Mouse (Mus musculus): ENCODE measurements around the gene Xrcc4. TPM values are rescaled to one million over a fixed set of nuclear protein-coding genes. Genes with fewer than 3 reads are reported as not detected.

Gene Xrcc4
- polyA plus RNA-seq, 2 experiments from 2014 or later, result 19.6 to 23.6 TPM

DNA sequence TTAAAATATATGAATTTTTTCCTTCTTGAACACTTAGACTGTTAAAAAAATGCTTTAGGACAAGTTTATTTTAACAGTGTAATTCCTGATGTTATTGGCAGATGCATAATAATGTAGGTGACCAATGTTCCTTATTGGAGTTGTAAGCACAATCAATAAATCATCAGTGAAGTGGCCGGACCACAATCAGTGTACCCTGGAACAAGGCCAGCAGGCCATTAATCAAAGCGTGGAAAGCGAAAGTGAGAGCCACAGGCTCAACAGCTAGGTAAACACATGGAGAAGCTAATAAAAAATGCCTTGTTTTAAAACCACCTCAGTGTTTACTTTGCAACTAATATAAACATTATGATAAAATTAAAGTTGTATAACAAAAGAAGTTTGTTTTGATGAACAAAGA is 159.9 kb downstream of the Xrcc4 start:
- no peak for ATAC-seq

DNA sequence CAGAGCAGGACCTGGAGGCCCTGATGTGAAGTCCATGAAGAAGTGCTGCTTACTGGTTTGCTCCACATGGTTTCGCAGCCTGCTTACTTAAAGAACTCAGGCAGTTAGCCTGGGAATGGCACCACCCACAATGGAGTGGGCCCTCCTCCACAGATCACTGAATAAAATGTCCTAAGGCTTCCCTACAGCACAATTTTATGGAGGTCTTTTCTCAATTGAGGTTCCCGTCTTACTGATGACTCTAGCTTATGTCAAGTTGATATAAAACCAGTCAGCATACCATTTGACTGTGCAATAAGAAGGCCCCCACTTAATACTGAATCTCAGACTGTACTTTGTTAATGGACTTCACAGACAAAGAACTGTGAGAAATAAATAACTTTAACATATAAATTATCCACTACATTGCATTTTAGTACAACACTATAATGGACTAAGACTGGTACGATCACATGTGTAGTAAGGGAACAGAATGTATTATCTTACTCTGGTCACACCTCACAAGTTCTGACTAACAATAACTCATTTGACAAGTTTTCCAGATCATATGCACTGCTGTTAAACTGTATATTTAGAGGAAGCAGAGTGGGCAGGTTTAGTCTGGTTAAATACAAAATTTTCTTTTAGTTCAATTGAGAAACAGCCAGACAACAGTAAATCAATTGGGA is 170.5 kb downstream of the Xrcc4 start:
- no peak for ATAC-seq

DNA sequence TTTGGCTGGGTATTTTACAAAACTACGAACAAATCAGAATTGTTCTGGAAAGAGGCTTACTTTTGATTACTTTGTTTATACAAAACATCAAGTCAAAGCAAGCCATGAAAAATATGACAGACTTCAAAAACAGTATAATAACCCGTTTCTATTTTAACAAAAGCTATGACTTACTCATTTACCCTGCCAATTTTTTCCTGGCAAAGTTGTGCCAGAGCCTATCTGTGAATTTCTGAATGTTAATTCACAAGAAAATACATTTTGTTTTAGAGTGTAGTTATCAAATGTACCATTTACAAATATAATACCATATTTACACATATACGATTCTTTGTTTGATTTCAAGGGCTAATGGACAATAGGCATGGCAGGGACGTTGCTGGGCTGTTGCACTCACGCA is 175.1 kb downstream of the Xrcc4 start:
- ATAC-seq, result no peak

DNA sequence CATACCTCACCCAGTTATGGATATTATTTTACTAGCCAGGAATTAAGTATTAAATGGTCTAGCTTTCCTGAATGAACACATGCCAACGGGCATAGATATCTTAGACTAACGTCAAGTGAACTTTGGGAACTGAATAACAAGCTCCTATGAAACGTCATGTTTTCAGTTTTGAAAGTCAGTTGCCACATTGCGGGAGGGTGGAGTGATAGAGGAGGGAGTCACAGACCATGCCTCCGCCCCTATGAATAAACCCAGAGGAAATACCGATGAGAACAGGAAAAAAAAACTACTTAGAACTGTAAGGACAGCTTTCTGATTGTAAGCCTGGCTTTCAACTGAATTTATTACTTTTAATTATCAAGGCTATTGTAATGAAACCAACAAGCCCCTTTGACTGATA is 175.5 kb downstream of the Xrcc4 start:
- no peak for ATAC-seq

DNA sequence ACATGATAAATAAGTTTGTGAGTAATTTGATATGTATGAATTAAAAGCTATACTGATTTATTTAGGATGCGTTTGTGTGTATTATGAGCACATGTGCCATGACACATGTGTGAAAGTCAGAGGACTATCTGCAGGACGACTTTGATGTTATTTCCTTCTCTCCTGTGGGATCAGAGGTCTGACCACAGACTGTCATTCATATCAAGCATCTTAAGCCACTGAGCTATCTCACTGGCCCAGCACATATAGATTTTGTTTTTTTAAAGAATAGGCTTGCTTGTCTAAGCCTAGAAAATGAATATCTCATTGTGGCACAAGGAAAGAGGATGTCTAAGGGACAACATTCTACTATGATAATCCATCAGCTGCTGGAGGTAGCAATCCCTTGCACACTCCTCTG is 183.3 kb downstream of the Xrcc4 start:
- no peak for ATAC-seq

DNA sequence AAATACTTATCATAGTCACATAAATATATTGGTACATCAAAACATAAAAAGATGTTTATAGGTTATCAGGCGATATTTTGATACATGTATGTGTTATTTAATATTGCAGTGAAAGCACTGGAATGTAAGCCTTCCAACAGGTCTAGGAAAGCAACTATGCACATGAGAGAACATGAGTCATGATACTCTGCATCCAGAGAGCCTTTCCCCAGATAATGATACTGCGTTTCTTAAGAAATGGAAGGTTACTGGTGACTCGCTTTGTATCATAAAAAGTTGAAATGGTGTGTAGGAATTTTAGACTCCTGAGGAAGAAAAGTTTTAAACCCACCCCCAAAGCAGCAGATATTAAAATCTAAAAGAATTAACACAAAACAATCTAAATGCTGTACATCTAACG is 190.3 kb downstream of the Xrcc4 start:
- no peak for ATAC-seq

DNA sequence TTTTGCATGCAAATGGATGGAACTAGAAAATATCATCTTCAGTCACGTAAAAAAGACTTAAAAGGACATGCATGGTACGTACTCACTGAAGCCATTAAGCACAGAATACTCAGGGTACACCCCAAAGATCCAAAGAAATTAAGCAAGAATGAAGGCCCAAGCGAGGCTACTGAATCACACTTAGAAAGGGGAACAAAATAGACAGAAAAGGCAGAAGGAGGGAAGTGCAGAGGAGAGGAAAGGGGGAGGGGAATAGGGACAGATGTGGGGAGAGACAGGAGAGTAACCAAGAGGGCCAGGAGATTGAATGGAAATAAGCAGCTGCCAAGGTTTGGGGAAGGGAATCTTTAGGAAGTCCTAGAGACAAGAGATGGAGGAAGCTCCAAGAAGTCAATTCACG is 197.3 kb downstream of the Xrcc4 start:
- no peak for ATAC-seq

DNA sequence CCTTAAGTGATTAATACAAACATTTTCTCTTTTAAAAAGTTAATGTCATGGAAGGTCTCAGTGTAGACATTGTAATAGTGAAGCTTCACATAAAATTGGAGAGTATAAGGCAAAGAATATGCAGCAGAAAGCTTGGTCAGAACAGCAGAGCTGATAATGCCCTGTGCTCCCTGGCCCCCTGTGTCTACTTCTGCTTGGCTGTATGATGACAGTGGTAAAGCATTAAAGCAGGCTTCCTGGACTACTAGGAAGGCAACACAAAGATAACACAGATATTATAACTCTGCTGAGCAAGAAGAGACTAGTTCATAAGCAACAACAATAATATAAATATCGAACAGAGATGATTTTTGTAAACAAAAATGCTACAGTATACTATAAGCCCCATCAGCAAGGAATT is 199.2 kb downstream of the Xrcc4 start:
- no peak for ATAC-seq

DNA sequence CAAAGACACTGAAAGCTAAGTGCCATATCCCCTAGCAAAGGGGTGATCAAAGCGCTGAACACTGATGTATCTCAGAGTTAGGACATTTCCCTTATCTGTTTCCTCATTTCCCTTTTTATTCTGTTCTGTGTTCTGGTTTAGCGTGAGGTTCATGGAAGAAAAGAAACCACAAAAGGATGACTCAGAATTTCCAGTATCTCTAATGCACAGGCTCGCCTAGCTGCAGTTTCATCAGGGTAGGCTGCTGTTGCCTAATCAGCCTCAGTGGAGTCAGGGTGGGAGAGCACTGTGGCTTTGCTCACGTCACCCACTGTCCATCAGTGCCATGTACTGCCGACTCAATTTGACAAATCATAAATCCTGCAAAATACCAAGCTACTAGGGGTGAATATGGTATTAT is 200.3 kb downstream of the Xrcc4 start:
- ATAC-seq, result no peak

DNA sequence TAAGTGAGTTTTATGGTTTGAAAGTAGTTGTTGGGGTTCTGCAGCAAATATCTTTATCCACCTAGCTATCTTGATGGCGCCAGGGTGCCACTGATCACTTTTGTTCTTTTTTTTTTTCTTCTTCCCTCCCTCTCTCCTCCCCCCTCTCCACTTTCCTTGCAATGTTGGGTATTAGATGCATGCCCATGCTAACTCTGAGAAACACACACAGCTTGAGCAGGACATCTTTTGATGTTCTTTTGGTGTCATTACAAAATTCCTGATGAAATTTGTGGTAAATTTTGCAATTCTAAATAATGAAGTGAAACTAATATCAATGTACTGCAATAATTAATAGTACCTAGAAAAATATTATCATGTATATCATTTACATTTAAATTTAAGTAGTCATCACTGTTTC is 205.9 kb downstream of the Xrcc4 start:
- ATAC-seq, result no peak

DNA sequence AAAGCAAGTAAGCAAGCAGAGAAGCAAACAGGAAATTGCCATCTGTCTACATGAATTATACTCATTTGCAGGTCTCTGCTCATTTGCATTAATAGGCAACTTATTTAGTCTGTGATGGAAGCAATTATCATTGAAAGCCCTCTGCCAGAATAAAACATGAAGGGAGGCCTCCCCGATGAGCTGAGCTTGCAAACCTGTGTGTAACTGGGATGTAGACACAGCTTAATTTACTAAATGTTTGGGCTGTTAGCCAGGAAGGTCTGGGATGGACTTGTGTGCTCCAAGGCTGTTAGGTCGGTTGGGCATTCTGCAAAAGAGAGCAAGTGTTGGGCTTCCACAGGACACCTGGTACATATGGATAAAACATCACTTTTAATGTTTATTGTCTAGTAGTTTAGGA is 208.1 kb downstream of the Xrcc4 start:
- no peak for ATAC-seq

DNA sequence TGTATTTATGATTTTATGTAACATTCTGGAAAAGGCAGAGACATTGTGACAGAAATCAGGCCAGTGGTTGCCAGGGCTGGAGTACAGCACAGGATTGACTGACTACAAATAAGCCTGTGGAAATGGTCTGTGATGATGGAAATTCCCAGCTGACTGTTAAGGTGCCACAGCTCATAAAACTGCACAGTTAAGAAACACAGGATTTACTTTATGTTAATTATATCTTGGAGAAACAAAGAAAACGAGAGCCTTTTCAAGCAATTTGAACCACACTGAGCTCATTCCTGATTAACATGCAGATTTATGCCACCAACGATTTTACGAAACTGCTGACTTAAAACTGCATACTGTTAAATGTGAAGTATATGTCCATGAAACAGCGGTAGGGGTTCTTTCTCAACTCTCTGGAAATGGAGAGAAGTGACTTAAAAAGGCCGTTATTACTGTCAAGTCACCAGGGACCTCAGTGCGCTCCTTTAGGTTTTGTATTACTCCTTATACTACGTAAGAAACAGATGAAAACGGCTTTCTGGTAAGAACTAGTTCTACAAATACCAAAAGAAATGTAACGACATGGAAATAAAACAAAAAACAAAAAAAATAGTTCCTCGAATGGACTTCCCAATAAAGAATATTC is 210.5 kb downstream of the Xrcc4 start:
- no peak for ATAC-seq

DNA sequence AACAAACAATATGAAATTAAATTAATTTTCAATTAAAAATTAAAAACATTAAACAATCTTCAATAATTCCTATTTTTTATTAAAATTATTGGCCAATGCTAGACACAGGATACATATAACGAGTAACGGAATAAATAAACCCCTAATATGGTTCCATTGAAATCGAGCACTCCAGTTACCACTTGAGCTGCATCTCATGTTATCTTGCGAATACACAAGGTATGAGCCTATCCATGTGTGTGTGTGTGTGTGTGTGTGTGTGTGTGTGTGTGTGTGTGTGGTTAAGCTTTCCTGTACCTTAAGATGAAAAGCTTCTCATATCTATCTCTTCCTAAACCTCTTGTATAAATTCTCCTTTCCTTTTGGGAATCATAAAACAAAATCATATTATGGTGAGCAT is 213.9 kb downstream of the Xrcc4 start:
- ATAC-seq, result no peak

DNA sequence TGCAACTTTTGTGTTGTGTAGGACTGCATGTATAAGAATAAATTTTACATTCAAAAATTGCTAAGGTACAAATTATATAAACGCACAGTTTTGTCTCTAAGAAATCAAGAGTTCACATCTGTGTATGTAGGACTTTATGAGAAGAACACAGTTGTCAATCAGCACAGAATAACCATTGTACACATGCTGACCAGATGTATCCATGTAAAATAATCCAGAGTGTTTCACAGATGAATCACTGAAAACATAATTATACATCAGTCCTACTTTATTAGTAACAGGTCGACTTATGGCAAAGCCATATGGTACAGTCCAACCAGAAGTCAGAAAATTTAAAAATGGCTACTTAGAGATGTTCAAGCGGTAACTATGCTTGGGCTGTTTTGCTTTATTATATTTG is 216.7 kb downstream of the Xrcc4 start:
- ATAC-seq, result no peak

DNA sequence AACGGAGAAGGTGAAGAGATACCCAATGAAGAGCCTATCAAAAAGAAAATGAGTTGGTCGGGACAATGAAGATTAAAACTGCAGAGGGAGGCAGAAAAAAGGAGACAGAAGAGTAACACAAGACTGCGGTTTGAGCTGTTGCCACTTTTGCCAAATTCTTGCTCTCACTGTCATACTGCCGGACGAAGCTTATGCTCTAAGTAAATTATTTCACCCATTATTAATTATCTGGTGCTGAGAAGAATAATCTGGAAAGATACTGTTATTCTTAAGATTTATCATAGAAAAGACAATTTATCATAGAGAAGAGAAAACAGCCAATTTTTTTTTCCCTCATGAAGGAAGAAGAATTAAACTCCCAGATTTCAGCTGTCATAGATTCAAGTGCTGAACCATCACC is 235.3 kb downstream of the Xrcc4 start:
- no peak for ATAC-seq

DNA sequence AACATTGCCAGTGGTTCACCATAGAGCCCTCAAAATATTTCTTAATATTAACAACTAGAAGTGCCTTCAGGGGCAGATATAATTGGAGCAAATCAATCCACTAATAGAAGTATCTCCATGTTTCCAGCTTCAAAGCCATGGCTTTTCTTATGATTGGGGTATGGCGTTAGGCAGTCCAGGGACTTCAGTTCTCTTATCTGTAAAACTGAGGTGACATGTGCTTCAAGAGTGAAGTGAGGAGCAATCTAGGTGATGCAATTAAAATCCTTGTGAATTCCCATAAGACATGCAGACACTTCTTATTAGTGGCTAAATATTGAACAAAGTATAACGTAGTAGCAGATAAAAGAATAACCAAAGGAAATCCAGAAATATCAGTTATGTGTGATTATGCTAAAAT is 238.7 kb downstream of the Xrcc4 start:
- ATAC-seq, result no peak

DNA sequence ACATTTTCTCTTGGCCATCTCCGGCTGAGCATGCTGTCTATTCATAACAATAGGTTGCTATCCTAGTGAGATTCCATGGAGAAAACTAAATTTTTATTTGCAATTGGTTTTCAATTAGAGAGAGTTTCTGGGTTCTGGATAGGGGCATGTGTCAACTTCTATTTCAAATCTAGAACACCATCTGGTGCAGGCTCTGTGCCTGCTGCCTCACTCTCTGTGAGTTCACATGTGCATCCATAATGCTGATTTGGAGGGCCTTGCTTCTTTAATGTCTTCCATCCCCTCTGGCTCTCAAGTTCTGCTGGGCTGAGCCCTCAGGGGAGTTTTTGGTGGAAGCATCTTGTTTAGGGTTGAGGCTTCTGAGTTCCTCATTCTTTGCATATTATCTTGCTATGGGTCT is 239.5 kb downstream of the Xrcc4 start:
- ATAC-seq, result no peak

DNA sequence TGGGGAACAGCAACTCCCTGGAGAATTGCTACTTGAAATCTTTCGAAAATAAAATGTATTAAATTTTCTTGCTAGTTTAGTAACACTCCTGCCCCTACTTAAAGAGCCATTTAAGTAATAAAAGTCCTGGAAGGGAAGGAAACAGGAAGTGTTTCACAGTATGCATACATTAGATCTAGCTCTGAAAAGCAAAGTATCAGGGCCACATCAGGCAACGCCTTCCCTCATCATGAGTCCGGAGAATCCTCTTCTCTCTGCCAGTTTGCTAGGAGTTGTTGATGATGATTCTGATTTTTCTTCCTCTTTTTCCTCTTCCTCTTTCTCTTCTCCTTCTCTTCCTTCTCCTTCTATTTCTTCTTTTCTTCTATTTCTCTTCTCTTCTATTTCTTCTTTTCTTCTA is 250.8 kb downstream of the Xrcc4 start:
- no peak for ATAC-seq

DNA sequence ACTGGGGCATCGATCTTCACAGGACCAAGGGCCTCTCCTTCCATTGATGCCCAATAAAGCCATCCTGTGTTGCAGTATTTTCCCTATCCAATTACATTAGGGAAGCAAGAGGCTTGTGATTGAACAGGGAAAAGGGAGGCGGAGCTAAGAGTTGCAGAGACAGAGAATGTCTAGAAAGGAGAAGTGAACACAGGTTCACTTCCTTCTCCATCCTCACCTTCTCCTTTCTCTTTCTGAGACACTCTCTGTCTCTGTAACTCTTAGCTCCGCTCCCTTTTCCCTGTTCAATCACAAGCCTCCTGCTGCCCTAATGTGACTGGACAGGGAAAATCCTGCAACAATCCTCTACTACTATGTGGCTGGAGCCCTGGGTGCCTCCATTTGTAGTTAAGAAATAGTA is 254.9 kb downstream of the Xrcc4 start:
- ATAC-seq, result no peak

DNA sequence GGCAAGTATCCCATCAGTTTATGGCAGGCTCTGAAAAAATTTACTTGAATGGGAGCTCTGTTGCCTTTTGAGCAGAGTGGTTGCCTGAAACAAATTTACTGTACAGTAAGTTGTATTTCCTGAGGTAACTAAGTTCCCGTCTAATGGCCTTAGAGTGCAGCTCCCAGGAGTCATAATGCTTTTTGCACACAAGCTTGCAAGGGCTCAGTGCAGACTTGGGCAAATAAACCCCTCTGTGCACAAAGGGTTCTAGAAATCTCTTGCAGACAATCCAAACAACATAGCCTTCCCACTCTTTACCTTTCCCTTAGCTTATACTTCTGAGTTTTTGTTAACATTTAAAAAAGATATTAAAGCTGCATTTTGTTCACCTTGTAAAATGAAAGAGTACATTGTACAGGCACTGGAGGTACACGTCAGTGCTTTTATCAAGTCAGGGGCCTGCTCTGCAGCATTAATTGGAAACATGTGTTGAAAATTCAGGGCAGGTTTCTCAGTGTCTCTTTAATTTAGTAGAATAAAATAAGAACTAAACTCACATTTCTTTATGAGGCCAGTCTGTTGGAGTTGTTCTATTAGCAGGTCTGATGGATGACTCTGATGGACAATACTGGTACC is 256.2 kb downstream of the Xrcc4 start:
- ATAC-seq, result no peak

DNA sequence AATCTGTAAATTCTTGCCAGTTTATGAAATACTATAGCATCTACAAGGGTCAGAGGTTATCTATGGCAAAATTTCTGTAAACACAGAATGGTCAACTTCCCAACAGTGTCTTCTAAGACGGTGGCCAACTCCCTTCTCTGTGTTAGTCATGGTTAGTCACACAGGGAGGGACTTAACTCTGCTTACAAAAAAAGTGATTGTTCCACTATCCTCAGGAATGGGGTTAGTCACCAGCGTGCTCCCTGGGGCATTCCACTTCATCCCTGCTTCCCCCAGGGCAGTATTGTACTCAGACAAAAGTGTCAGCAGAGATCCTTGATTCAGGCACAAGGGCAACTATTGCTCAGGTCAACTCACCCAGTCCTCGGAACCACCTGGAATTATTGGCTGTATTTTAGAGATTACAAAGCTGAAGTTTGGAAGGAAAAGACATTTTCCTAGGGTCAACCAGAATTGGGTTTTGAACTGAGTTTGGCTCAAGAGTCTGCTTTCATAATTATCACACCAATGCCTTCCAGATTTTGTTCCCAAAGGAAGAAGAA is 260.9 kb downstream of the Xrcc4 start:
- ATAC-seq, result no peak

DNA sequence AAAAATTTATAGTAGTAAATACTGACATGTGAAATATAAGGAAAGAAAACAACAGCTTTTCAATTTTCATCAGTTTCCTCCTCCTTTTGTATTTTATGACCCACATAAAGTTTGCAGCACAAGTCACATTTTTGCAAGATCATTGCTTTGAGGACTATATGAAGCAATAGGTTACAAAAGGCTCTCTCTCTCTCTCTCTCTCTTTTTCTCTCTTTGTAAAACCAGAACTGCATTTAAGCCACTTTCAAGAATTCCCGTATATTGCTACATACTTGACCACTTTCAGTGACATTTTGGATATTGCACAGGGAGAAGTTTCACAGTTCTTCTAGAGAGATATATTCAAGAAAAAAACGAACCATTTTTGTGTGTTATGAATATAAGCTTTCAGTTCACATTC is 261.6 kb downstream of the Xrcc4 start:
- no peak for ATAC-seq

DNA sequence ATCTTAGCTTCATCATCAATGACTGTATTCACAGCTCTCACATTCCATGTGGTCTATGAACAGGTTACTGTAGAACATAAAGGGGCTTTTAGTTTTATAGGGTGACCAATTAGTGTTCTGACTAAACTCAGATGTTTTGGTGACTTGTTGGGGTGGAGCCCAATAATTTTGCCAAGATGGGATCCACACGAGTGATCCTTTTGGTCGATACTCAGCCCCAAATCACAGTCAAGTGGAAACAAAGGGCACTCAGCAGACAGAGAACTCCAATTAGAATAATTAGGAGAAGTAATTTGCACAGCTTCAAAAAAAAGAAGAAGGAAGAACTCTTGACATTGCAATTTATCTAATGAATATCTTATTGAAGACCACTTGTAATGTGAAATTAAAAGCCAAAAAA is 274.9 kb downstream of the Xrcc4 start:
- no peak for ATAC-seq

DNA sequence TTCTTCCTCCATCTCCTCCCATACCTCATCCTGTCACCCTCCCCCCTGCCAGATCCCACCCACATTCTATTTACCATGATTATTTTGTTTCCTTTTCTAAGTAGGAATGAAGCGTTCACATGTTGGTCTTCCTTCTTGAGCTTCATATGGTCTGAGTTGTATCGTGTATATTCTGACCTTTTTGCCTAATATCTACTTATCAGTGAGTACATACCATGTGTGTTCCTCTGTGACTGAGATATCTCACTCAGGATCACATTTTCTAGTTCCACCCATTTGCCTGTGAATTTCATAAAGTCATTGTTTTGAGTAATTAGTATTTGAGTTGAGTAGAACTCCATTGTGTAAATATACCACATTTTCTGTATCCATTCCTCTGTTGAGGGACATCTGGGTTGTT is 277.2 kb downstream of the Xrcc4 start:
- ATAC-seq, result no peak

All from activated CD4-positive, CD25-positive, alpha-beta regulatory T cell, adult 4 months (primary cell).